Mouse (Mus musculus) midbrain, embryonic 14.5 days (tissue): ENCODE results near the gene Vmn2r105. TPM values are rescaled to one million over a fixed set of nuclear protein-coding genes. Genes with fewer than 3 reads are reported as not detected.

ENCODE experiments used
- ATAC-seq: fragments of 200-750 bp; cut with Nextera tagmentation; 2 replicates; pipeline ENCODE4 v1.8.0; 2017; ENCODE audit warnings: moderate number of reproducible peaks, moderate library complexity; ENCODE audit not compliant: low FRiP score, low TSS enrichment
- DNase-seq: peaks from one replicate; pipeline ENCODE4 v3.0.0-alpha.2; 2015
- H3K27ac ChIP-seq: fragments of 300-500 bp; sonication (generic); replicated peaks from 2 replicates; pipeline ENCODE4 v1.5.1; 2014; ENCODE audit warnings: mild to moderate bottlenecking, low read depth, low read length, moderate library complexity
- H3K27me3 ChIP-seq: fragments of 300-500 bp; sonication (generic); 2 replicates; pipeline ENCODE4 v1.6.1; 2014; ENCODE audit warnings: low read length, control low read depth, mixed read lengths; ENCODE audit not compliant: control insufficient read depth, insufficient read depth
- H3K36me3 ChIP-seq: fragments of 300-500 bp; sonication (generic); 2 replicates; pipeline ENCODE4 v1.6.1; 2014; ENCODE audit warnings: low read length, control low read depth; ENCODE audit not compliant: control insufficient read depth, insufficient read depth
- H3K4me1 ChIP-seq: fragments of 300-500 bp; sonication (generic); 2 replicates; pipeline ENCODE4 v1.6.1; 2014; ENCODE audit warnings: mild to moderate bottlenecking, antibody characterized with exemption, low read length, control low read depth; ENCODE audit not compliant: control insufficient read depth, insufficient read depth
- H3K4me2 ChIP-seq: fragments of 300-500 bp; sonication (generic); 2 replicates; pipeline ENCODE4 v1.6.1; 2014; ENCODE audit warnings: mild to moderate bottlenecking, low read length, moderate library complexity
- H3K4me3 ChIP-seq: fragments of 300-500 bp; sonication (generic); replicated peaks from 2 replicates; pipeline ENCODE4 v1.5.1; 2014; ENCODE audit warnings: low read depth, low read length
- H3K9ac ChIP-seq: fragments of 300-500 bp; sonication (generic); replicated peaks from 2 replicates; pipeline ENCODE4 v1.6.1; 2014; ENCODE audit warnings: mild to moderate bottlenecking, low read length, moderate library complexity
- H3K9me3 ChIP-seq: fragments of 300-500 bp; sonication (generic); 2 replicates; pipeline ENCODE4 v1.6.1; 2016; ENCODE audit warnings: low read length, control low read depth, mixed read lengths; ENCODE audit not compliant: control insufficient read depth
- WGBS: fragments of 180-500 bp; shearing (Covaris S2); extraction: QIAGEN DNeasy Blood & Tissue Kit; methylation state at CpG from one replicate; pipeline ENCODE4 v1.1.7; 2014; 5-methylcytosine and 5-hydroxymethylcytosine counted together
- polyA plus RNA-seq: library from polyadenylated mRNA; unstranded; fragments of >200 nt; fragmentation: Nextera tagmentation; extraction: Ambion mirVana; gene quantifications from 2 replicates; pipeline ENCODE4 v1.2.1, GENCODE M21; 2014

Vmn2r105 gene
- not detected in 2 replicates for polyA plus RNA-seq

GRCm38 (mm10) chr17:20234952-20235351, at the start of gene Vmn2r105:
Gene Vmn2r105 (minus strand): TSS chr17:20235052.
- Histone ChIP-seq H3K27ac (no peak within 1 kb of the TSS), H3K9ac (no peak within 1 kb of the TSS), H3K4me2 (no peak within 1 kb of the TSS), H3K4me3 (no peak within 1 kb of the TSS), H3K27me3 (no peaks in the 10 kb centered on the region), H3K36me3 (no peaks in the 10 kb centered on the region), H3K4me1 (no peaks in the 10 kb centered on the region), H3K9me3 (peaks cover 7% of the 10 kb centered on the region; the same call in 1 of the 2 replicates)
- 73% methylated on average over 2 of the region's 2 CpGs for WGBS
- ATAC-seq (no peak), DNase-seq (no peak)

GRCm38 (mm10) chr17:20255522-20255921, 20.7 kb upstream of the Vmn2r105 start:
- no peaks in the 10 kb centered on the region for H3K4me1 ChIP-seq
- peaks cover 21% of the 10 kb centered on the region for H3K9me3 ChIP-seq
- no peak overlapping the region for H3K27ac ChIP-seq
- no peak for ATAC-seq
- no peak overlapping the region for H3K9ac ChIP-seq
- no peaks in the 10 kb centered on the region for H3K27me3 ChIP-seq
- no peak overlapping the region for H3K4me2 ChIP-seq
- no peaks in the 10 kb centered on the region for H3K36me3 ChIP-seq
- H3K4me3 ChIP-seq: no peak overlapping the region
- no peak for DNase-seq
- WGBS: 69% methylated on average over 4 of the region's 4 CpGs

- H3K27ac ChIP-seq: no peak within 1 kb of the TSS
- no peaks in the 10 kb centered on the region for H3K36me3 ChIP-seq
- DNase-seq (no peak), ATAC-seq (no peak)
- H3K9ac ChIP-seq: no peak within 1 kb of the TSS
- no peak within 1 kb of the TSS for H3K4me2 ChIP-seq
- no peaks in the 10 kb centered on the region for H3K27me3 ChIP-seq
- peaks cover 11% of the 10 kb centered on the region for H3K9me3 ChIP-seq
- H3K4me1 ChIP-seq: no peaks in the 10 kb centered on the region
- H3K4me3 ChIP-seq: no peak within 1 kb of the TSS
These were observed 51.9 kb downstream of the Vmn2r105 start, which contains the start of gene Fpr-rs6 for GRCm38 (mm10) chr17:20182997-20183396. Gene Fpr-rs6 (minus strand): TSS chr17:20183097.

Other genes with a start within 250 kb of the Vmn2r105 start
- not detected in 2 replicates for gene Vmn2r104, start 186.7 kb downstream of the Vmn2r105 start, polyA plus RNA-seq
- not detected in 2 replicates for gene Fpr-rs7, start 120.8 kb downstream of the Vmn2r105 start, polyA plus RNA-seq
- not detected in 2 replicates for gene Fpr-rs6, start 52.0 kb downstream of the Vmn2r105 start, polyA plus RNA-seq
- not detected in 2 replicates for gene Vmn2r106, start 50.5 kb upstream of the Vmn2r105 start, polyA plus RNA-seq
- gene Vmn2r107, start 110.2 kb upstream of the Vmn2r105 start, polyA plus RNA-seq: not detected in 2 replicates
- gene Vmn1r224, start 179.1 kb upstream of the Vmn2r105 start, polyA plus RNA-seq: not detected in 2 replicates
- not detected in 2 replicates for gene Vmn2r108, start 246.3 kb upstream of the Vmn2r105 start, polyA plus RNA-seq